Mouse (Mus musculus) stomach, postnatal 0 days (tissue): ENCODE data around the gene Dph1.

Source experiments
- CTCF ChIP-seq: IDR thresholded peaks from 2 replicates; pipeline ENCODE4 v1.5.1; 2016; ENCODE audit warnings: antibody characterized with exemption, low read depth, mild to moderate bottlenecking, moderate library complexity
- EP300 ChIP-seq: optimal IDR thresholded peaks from 2 replicates; pipeline ENCODE3; 2016; ENCODE audit warnings: antibody characterized with exemption

- TF ChIP-seq CTCF (no peak), EP300 (no peak)
Measured at GRCm38 (mm10) chr11:75229289-75229688, 38.2 kb upstream of the Dph1 start.
